9 mouse cellular contexts compared by ENCODE assay signal in genomic region chr11:4803426-4803825, GRCm38 (mm10). TPM values are rescaled to one million over a fixed set of nuclear protein-coding genes. Genes with fewer than 3 reads are reported as not detected.
DNase-seq lines count a peak whose midpoint lies in the region; ATAC-seq lines count a peak whose summit lies in the region.
"Had no signal": no experiment of that assay in that cellular context is flagged by ENCODE, and none has a peak within 500 bp of the region (broad histone marks: within the 10 kb centered on the region; RNA-seq: fewer than 3 reads in every experiment).

No protein-coding gene starts in this region.

- 17% methylated on average over 7 of the region's 7 CpGs for WGBS in forebrain, embryonic 12.5 days
- WGBS in forebrain, embryonic 10.5 days = 37% methylated on average over 7 of the region's 7 CpGs
- 55% methylated on average over 7 of the region's 7 CpGs for WGBS in midbrain, embryonic 13.5 days
- 67% methylated on average over 7 of the region's 7 CpGs for WGBS in midbrain, embryonic 10.5 days
- WGBS in intestine, embryonic 16.5 days = 62% methylated on average over 7 of the region's 7 CpGs

- ATAC-seq in forebrain, embryonic 12.5 days (ENCODE audit: low FRiP score) = peak; percentile 11; the same call in 1 of the 2 replicates
- ATAC-seq in midbrain, embryonic 13.5 days = no peak
- no peak for ATAC-seq in intestine, embryonic 16.5 days
- ATAC-seq in CD4-positive, CD25-positive, alpha-beta regulatory T cell, adult 4 months = no peak

- H3K4me3 ChIP-seq in forebrain, embryonic 12.5 days (replicated peaks) = no peak overlapping the region
- no peak overlapping the region for H3K4me3 ChIP-seq in forebrain, embryonic 10.5 days
- H3K4me3 ChIP-seq in midbrain, embryonic 13.5 days (replicated peaks) = no peak overlapping the region
- no peak overlapping the region for H3K4me3 ChIP-seq in midbrain, embryonic 10.5 days
- H3K4me3 ChIP-seq in intestine, embryonic 16.5 days (ENCODE audit: low read length) = no peak overlapping the region
- H3K4me3 ChIP-seq: megakaryocyte, embryonic 14.5 days had no signal

- peaks cover 29% of the 10 kb centered on the region for H3K27me3 ChIP-seq in forebrain, embryonic 12.5 days
- peaks cover 47% of the 10 kb centered on the region for H3K27me3 ChIP-seq in forebrain, embryonic 10.5 days (ENCODE audit: poor library complexity, severe bottlenecking)
- no peaks in the 10 kb centered on the region for H3K27me3 ChIP-seq in midbrain, embryonic 13.5 days
- no peaks in the 10 kb centered on the region for H3K27me3 ChIP-seq in midbrain, embryonic 10.5 days (ENCODE audit: low read depth, poor library complexity, severe bottlenecking)
- H3K27me3 ChIP-seq in intestine, embryonic 16.5 days (replicated peaks; ENCODE audit: control insufficient read depth, insufficient read depth, low read length) = no peaks in the 10 kb centered on the region
- H3K27me3 ChIP-seq in splenic B cell, adult 2 months (ENCODE audit: control insufficient read depth, insufficient read depth, low read length, poor library complexity, severe bottlenecking) = no peaks in the 10 kb centered on the region
- H3K27me3 ChIP-seq: megakaryocyte, embryonic 14.5 days had no signal

- DNase-seq in forebrain, embryonic 10.5 days (ENCODE audit: extremely low spot score, low spot score) = no peak
- no peak for DNase-seq in midbrain, embryonic 10.5 days (ENCODE audit: low spot score)
- peak; percentile 5 for DNase-seq in splenic B cell, adult 2 months (ENCODE audit: low read depth, low spot score)
- DNase-seq in thymus, postnatal 14 days = no peak

- H3K9ac ChIP-seq in forebrain, embryonic 12.5 days = 0 out of 2 replicates have a peak overlapping the region, but pooled peaks have one; percentile 1
- no peak overlapping the region for H3K9ac ChIP-seq in midbrain, embryonic 13.5 days (replicated peaks)
- H3K9ac ChIP-seq in intestine, embryonic 16.5 days (ENCODE audit: low read depth, low read length) = no peak overlapping the region

- peaks cover 15% of the 10 kb centered on the region; the same call in 1 of the 2 replicates for H3K4me1 ChIP-seq in forebrain, embryonic 12.5 days
- H3K4me1 ChIP-seq in forebrain, embryonic 10.5 days = peaks cover 22% of the 10 kb centered on the region
- peaks cover 2% of the 10 kb centered on the region; the same call in 1 of the 2 replicates for H3K4me1 ChIP-seq in midbrain, embryonic 13.5 days (replicated peaks)
- no peaks in the 10 kb centered on the region for H3K4me1 ChIP-seq in midbrain, embryonic 10.5 days
- peaks cover 13% of the 10 kb centered on the region; the same call in 1 of the 2 replicates for H3K4me1 ChIP-seq in intestine, embryonic 16.5 days (ENCODE audit: control insufficient read depth, insufficient read depth, low read length)

- H3K36me3 ChIP-seq in forebrain, embryonic 12.5 days (replicated peaks) = peaks cover 14% of the 10 kb centered on the region
- peaks cover 65% of the 10 kb centered on the region for H3K36me3 ChIP-seq in forebrain, embryonic 10.5 days (replicated peaks)
- peaks cover 37% of the 10 kb centered on the region for H3K36me3 ChIP-seq in midbrain, embryonic 13.5 days
- H3K36me3 ChIP-seq in midbrain, embryonic 10.5 days = peaks cover 70% of the 10 kb centered on the region
- H3K36me3 ChIP-seq in intestine, embryonic 16.5 days (ENCODE audit: control insufficient read depth, insufficient read depth, low read length) = no peaks in the 10 kb centered on the region
- peaks cover 7% of the 10 kb centered on the region for H3K36me3 ChIP-seq in splenic B cell, adult 2 months (ENCODE audit: control insufficient read depth, insufficient read depth, low read length, poor library complexity, severe bottlenecking)

- no peak overlapping the region for H3K4me2 ChIP-seq in forebrain, embryonic 12.5 days
- no peak overlapping the region for H3K4me2 ChIP-seq in midbrain, embryonic 13.5 days (replicated peaks)
- no peak overlapping the region for H3K4me2 ChIP-seq in intestine, embryonic 16.5 days (ENCODE audit: low read depth, low read length)

- H3K27ac ChIP-seq in forebrain, embryonic 12.5 days = 0 out of 2 replicates have a peak overlapping the region, but pooled peaks have one; percentile 46
- no peak overlapping the region for H3K27ac ChIP-seq in forebrain, embryonic 10.5 days
- peak overlapping the region; percentile 7; the same call in 1 of the 2 replicates for H3K27ac ChIP-seq in midbrain, embryonic 13.5 days
- no peak overlapping the region for H3K27ac ChIP-seq in midbrain, embryonic 10.5 days (replicated peaks)
- H3K27ac ChIP-seq in intestine, embryonic 16.5 days (ENCODE audit: low read length) = peak overlapping the region; percentile 49

- no peaks in the 10 kb centered on the region for H3K9me3 ChIP-seq in forebrain, embryonic 12.5 days
- no peaks in the 10 kb centered on the region for H3K9me3 ChIP-seq in forebrain, embryonic 10.5 days
- H3K9me3 ChIP-seq in midbrain, embryonic 13.5 days = no peaks in the 10 kb centered on the region
- H3K9me3 ChIP-seq in midbrain, embryonic 10.5 days (replicated peaks) = no peaks in the 10 kb centered on the region
- no peaks in the 10 kb centered on the region for H3K9me3 ChIP-seq in intestine, embryonic 16.5 days (ENCODE audit: control insufficient read depth, low read length)
- H3K9me3 ChIP-seq: megakaryocyte, embryonic 14.5 days had no signal

RNA-seq across cellular contexts. Expression of gene Nf2, which starts 45.9 kb away (rescaled TPM):
- polyA plus RNA-seq in forebrain, embryonic 12.5 days (2016; fragmentation: Nextera tagmentation; extraction: Ambion mirVana) = 72.1 and 75.6 TPM in 2 replicates
- polyA plus RNA-seq in forebrain, embryonic 10.5 days (2016; fragmentation: Nextera tagmentation; extraction: Ambion mirVana) = 57.4 and 62.4 TPM in 2 replicates
- polyA plus RNA-seq in midbrain, embryonic 13.5 days (2015; fragmentation: Nextera tagmentation; extraction: Ambion mirVana) = 60.1 and 61.3 TPM in 2 replicates
- 55.5 and 65.1 TPM in 2 replicates for polyA plus RNA-seq in midbrain, embryonic 10.5 days (2016; fragmentation: Nextera tagmentation; extraction: Ambion mirVana)
- 38.0 and 38.8 TPM in 2 replicates for polyA plus RNA-seq in intestine, embryonic 16.5 days (2015; fragmentation: Nextera tagmentation; extraction: Ambion mirVana)
- polyA plus RNA-seq in CD4-positive, CD25-positive, alpha-beta regulatory T cell, adult 4 months (2017; shearing (Covaris generic)) = 10 to 100 TPM; 19.2 to 24.2 TPM

RNA-seq across cellular contexts. Expression of gene Cabp7, which starts 56.8 kb away (rescaled TPM):
- 0.62 and 0.64 TPM in 2 replicates for polyA plus RNA-seq in forebrain, embryonic 12.5 days (2016; fragmentation: Nextera tagmentation; extraction: Ambion mirVana)
- 0.15 TPM in 1 of 2 replicates, not detected in the other for polyA plus RNA-seq in forebrain, embryonic 10.5 days (2016; fragmentation: Nextera tagmentation; extraction: Ambion mirVana)
- polyA plus RNA-seq in midbrain, embryonic 13.5 days (2015; fragmentation: Nextera tagmentation; extraction: Ambion mirVana) = 0.69 and 1.0 TPM in 2 replicates
- 0.11 and 0.22 TPM in 2 replicates for polyA plus RNA-seq in midbrain, embryonic 10.5 days (2016; fragmentation: Nextera tagmentation; extraction: Ambion mirVana)
- 0.07 and 0.15 TPM in 2 replicates for polyA plus RNA-seq in intestine, embryonic 16.5 days (2015; fragmentation: Nextera tagmentation; extraction: Ambion mirVana)
- under 1 TPM in 1 of 2 experiments, not detected in 1; 0.24 TPM for polyA plus RNA-seq in CD4-positive, CD25-positive, alpha-beta regulatory T cell, adult 4 months (2017; shearing (Covaris generic))

Comparison
In these comparisons a context has a peak if more than half of its experiments do, and no peak if none do; other contexts are left out.
1. H3K27ac ChIP-seq: peak in forebrain, embryonic 12.5 days (single experiment), midbrain, embryonic 13.5 days (single experiment) and intestine, embryonic 16.5 days (single experiment); none in forebrain, embryonic 10.5 days (single experiment) and midbrain, embryonic 10.5 days (single experiment).